Mouse (Mus musculus) small intestine, adult 2 months (tissue): ENCODE measurements at regions not wholly inside any gene's neighbourhood (a gene's known extent, or its start where the extent isn't known, plus 50 kb on each side); places are given as distances from the start of the nearest gene placed in this dataset.

Source experiments
- CTCF ChIP-seq: fragments of 200-500 bp; IDR thresholded peaks from 2 replicates; pipeline ENCODE4 v1.5.1; 2012; ENCODE audit warnings: low read depth, mild to moderate bottlenecking, control low read depth, inconsistent platforms, low read length, moderate library complexity, mixed read lengths; ENCODE audit not compliant: insufficient replicate concordance, insufficient read length; ENCODE audit errors: extremely low read depth
- POLR2A ChIP-seq: fragments of 200-500 bp; IDR thresholded peaks from 2 replicates; pipeline ENCODE4 v1.6.1; 2012; ENCODE audit warnings: low read depth, mild to moderate bottlenecking, control low read depth, inconsistent platforms, low read length, moderate library complexity

DNA sequence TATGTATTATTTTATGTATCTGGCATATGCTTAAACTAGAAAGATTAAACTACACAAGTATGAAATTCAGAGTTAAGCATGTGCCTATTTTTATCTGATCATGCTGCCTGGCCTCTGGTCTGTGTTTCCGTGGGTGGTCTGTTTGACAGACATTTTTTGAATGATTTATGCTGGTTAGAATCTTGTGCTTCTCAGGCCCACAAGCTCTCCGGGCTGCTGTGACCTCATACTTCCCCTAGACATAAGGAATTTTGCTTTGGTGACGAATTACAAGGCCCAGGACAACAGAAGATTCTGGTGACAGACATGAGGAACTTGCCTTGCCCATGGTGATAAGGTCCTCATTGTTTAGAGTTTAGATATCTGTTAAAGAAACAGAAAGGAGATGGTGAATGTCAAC lies 475.9 kb upstream of the Fam92a start:
- TF ChIP-seq CTCF (no peak), POLR2A (no peak)
